Mouse (Mus musculus) ovary, postnatal 36 days (tissue): Measurements from ENCODE around the gene Prss33.
"Not testable (repeated sequence)": the region's sequence is repeated elsewhere in the genome, so short reads cannot be mapped to it uniquely, and the experiment has no call there.

Source experiments
- DNase-seq: peaks from one replicate; pipeline ENCODE4 v3.0.0; 2022; ENCODE audit warnings: low spot score, mixed read lengths

The Prss33 gene

DNA sequence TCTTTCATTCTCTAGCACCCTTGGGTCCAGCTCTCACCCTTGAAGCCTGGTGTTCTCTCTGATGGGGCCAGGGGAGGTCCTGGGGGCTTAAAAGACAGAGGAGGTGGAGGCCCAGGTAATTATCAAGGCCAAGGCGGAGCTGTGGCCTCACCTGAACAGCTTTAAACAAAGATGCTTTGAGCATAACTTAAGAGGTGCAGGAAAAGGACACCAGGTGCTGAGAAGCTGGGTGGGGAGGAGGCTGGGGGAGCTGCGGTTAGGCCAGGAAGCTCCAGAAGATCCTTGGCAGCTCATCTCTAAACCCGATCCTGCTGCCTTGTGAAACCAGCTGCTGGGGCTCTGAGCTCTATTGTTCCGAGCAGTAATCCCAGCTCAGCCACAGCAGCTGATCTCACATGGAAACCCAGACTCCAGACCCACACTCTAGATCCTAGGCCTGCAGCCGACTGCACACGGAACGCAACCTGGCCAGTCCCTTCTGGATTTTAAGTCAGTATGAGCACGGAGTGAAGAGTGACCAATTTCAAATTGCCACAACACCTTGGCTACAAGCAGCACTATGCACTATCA, at the start of gene Prss33:
Prss33 (minus strand) TSS at position 51 of the 570 bp plus-strand sequence.
- DNase-seq: no peak

DNA sequence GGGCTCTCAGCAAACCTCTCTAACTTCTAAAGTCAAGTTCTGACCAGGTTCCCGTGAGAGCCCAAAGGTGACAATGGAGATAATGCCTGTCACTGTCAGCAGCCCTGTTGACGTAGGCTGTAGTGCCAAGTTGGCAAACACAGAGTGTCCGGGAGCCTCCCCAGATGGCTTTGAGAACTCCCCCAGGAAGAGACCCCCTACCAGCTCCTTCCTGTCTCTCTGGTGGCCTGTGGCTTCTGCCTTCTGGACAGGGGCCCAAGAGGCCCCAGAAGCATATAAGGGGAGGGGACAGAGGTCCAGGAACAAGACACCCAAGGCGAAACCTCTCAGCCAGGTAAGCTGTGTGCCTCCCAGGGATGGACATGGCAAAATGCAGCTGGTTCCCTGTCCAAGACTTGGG, 44.7 kb upstream of the Prss33 start, which contains the start of the genes Dcpp1 and Dcpp2:
Dcpp1 (plus strand) TSS at position 301 of the 400 bp plus-strand sequence.
Dcpp2 (plus strand) TSS at position 305 of the 400 bp plus-strand sequence.
- not testable (repeated sequence) for DNase-seq

DNA sequence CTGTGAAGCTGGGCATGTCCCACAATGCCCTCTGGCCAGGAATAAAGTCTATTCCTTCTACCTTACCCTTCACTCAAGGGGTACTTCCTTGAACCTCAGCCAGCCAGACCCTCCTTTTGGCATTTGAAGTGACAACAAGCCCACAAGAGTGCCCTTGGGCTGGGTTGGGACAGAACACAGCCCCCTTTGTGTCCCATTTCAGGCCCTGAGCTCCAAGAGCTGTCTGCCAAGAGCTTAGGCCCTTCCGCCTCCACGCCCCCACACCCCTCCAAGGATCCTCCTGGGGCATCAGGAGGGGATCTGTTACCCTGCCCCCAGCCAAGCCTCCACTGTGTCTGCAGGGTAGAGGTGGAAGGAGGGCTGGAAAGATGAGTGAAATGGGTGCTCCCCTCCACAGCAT, 41.3 kb upstream of the Prss33 start:
- no peak for DNase-seq

DNA sequence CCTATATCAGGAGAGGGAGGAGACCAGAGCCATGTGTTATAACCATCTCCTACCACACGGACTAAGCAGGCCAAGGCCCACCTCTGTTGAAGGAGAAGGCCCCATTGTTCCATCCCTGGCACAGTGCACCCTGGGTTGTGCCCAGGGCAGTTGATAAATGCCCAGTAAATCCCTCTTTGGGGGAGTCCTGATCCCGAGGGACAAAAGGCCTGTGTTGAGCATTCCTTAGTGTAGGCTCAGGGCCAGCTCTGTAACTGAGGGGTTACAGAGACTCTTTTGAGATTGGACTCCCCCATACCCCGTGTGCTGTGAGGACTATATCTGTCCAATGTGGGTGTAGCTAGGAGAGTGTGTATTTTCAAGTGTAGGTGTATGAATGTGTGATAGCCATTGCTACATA, 40.9 kb upstream of the Prss33 start:
- DNase-seq: no peak

DNA sequence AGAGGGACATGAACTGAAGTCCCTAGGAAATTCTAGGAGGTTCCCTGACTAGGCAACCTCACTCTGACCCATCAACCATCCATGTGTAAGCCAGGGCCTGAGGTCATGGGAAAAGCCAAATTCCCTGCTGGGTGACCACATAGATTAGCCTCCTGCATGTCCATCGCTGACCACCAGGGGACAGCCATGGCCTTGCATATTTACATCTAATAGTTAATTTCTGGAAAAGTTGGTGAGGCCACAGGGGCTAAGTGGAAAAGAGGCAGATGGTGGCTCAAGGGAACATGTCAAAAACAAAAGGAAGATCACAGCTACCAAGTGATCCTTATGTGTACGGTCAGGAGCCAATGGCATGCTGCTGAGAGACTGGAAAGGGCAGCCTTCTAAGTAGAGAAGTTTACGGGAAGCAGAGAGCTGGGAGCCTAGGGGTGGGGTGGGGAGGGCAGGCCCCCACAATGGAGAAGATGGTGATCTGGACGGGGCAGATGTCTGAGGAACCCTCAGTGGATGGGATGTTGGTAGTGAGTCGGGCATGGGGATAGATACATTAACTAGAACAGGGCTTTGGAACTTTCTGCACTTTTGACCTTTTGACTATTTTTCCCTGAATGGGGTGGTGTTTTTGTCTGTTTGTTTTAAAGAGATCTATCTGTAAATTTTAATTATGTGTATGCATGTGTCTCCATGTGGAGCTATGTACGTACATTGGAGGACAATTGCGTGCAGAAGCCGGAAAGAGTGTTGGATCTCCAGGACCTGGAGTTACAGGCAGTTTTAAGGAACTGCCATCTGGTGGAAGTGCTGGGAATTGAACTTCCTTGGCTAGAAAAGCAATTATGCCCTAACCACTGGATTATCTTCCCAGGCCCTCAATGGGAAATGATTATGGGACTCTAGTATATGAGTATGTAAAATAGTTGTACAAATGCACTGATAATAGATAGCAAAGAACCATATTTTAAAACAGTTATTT, 38.3 kb upstream of the Prss33 start:
- peak; percentile 43 for DNase-seq

DNA sequence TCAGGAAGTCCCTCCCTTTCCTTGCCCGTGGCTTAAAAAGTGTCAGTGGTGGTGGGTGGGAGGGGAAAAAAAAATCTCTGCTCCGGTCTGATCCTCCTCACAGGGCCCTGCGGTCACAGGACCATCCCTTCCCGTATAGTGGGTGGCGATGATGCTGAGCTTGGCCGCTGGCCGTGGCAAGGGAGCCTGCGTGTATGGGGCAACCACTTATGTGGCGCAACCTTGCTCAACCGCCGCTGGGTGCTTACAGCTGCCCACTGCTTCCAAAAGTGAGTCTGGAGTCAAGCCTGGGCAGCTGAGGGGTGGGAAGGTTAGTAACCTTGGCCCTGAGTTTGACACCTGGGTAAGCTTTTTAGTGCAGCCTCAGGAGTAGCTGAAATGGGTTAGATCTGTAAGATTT, 32.7 kb upstream of the Prss33 start:
- no peak for DNase-seq

DNA sequence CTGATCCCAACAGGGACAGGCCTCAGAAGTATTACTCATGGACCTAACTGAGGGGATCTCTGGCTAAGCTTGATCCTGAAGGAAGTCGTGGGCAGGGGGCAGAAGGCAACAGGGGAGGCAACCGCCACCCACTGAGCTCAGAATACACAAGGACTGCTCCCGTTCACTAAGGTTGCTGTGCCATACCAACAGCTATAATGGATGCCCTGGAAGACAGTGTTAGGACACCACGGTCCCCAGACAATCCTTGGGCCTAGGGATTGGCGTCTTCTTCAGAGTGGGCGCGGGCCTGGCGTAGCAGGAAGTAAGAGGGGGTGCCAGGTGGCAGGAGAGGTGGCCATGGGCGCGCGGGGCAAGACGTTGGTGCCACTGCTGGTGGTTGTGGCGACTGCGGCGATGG, 31.9 kb upstream of the Prss33 start, which contains the start of gene Prss21:
Prss21 (plus strand) TSS at position 301 of the 400 bp plus-strand sequence.
- DNase-seq: no peak

DNA sequence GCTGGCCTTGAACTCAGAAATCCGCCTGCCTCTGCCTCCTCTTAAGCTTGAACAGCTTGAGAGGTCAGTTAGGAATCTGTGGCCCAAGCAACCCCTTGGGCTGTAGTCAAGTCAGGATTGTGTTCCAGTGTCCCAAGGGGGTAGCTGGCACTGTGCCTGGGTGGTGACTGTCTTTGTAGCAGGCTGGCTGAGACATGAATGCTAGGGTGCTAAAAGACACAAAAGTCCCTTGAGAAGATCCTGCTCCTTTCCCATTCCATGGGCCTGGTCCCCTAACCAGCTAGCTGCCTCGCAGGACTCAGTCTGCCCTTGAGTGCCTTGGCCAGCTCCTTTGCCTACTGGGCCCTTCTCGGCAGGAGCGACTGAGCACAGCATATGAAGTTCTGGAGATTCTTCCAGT, 27.1 kb upstream of the Prss33 start:
- no peak for DNase-seq

DNA sequence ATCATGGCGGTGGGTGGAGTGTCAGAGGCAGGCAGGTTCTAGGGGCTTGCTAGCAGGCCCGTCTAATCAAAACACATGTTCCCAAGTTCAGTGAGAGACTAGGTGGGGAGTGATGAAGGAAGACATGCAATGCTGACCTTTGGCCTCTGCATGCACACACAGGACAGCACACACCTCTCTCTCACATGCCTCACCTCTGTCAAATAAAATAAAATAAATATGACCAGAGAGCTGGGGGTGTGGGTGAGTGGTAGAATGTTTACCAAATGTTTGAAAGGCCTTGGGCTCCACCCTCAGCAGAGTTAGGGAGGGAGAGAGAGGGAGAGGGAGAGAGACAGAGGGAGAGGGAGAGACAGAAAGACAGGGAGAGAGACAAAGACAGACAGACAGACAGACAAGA, 22.1 kb upstream of the Prss33 start:
- no peak for DNase-seq

DNA sequence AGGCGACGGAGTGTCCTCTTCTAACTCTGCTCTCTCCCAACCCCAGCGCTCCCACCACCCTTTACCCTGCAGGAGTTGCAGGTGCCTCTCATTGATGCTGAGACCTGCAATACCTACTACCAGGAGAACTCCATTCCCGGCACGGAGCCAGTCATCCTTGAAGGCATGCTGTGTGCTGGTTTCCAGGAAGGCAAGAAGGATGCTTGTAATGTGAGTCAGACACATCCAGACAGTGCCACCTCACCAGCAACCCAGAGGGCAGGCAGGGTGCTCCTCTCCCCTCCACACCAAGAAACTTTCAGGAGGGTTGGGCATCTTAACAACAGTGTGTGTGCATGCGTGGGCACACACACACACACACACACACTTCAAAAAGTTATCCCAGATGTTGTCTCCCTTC, 21.3 kb upstream of the Prss33 start:
- no peak for DNase-seq

DNA sequence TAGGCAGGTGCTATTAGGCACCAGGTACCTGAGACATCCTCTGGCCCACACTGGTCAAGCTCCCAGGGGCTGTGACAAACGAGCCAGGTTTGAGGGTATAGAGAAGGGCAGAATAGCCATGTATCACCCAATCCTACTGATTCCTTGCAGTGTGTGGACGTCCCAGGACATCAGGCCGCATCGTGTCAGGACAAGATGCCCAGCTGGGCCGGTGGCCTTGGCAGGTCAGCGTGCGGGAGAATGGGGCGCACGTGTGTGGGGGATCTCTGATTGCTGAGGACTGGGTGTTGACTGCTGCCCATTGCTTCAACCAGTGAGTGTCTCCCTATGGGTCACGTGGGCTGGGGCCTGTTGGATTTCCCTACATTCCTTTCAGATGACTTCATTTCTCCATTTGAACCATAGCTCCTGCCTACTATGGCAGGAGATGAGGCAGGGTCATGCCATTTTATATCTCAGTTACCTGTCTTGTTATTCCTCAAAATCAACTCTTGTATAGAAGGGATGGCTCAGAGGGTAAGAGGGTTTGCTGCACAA, 18.4 kb upstream of the Prss33 start:
- DNase-seq: no peak

DNA sequence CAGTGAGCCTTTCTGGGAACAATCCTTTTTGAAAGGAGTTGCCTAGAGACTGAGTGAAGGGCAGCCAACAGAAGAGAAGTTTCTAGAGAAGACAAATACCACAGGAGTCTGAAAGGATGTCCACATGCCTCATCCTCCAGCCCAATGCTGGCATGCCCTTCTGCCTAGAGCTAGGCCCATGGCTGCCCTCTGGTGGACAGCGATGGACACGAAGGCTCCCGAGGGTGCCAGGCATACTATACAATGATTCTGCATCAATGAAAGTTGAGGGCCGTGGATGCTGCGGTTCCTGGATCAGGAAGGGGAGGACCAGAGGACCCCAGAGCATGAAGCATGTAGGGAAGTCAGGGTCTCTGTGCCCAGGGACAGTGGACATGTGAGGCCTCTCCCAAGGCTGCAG, 17.4 kb upstream of the Prss33 start:
- peak; percentile 50 for DNase-seq

DNA sequence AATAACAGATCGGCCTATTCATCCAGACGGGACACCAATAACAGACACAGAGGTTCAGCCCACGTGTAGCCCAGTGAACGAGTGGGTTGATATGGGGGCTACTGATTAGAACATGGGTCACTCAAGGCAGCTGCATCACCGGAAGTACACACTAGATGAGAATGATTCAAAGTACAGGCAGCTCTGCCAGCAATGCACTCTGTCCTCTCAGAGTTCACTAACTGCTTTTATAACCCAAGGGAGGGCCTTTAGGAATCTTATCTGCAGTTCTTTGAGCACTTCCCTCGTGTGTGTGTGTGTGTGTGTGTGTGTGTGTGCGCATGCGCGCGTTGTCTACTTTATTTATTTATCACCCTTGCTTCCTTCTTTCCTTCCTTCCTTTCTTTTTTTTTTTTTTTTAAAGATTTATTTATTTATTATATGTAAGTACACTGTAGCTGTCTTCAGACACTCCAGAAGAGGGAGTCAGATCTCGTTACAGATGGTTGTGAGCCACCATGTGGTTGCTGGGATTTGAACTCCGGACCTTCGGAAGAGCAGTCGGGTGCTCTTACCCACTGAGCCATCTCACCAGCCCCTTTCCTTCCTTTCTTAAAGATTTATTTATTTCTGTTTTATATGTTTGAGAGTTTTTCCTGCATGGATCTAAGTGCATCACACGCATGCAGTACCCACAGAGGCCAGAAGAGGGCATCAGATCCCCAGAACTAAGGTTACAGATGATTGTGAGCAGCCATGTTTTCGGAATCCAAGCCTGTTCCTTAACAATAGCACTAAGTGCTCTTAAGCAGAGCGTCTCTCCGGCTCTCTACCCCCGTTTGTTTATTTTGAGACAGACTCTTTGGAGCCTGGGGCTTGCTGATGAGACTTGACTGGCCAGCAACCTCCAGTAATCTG, 15.2 kb upstream of the Prss33 start:
- DNase-seq: peak; percentile 48

DNA sequence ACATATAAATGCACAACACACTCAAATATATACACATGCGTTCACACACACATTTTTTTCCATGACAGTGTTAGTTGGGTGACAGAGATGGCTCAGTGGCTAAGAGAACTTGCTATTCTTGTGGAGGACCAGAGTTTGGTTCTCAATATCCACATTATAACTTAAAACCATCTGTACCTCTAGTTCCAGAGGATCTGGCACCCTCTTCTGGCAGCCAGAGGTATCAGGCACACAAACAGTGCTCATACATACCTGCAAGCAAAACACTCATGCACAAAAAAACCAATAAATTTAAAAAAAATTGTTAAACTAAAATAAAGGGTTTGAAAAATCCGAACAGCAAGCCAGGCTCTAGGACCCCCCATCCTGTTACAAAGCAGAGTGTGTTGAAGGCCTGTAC, 14.2 kb upstream of the Prss33 start:
- no peak for DNase-seq

DNA sequence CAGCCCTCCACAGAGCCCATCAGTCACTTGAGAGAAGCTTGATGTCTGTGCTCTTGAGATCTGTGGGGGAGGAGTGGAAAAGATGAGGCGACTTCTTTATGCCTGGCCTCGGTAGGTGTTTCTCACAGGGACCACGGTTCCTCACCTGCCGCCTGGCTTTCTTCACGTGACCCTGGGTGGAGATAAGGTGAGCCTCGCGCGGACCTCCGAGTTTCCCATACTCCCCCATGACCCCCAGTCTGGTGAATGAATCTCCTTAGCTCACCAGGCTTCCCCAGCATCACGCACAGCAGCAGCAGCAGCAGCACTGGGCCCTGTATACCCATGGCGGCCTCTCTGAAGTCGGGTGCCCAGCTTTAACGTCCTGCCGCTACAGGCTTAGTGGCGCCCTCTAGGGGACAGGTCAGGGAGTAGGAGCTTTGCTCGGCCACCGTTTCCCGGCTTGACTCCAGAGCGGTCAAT, 8.0 kb upstream of the Prss33 start, which contains the start of the genes Prss32 and Prss41:
Prss32 (plus strand) TSS at position 44 of the 462 bp plus-strand sequence.
Prss41 (minus strand) TSS at position 361 of the 462 bp plus-strand sequence.
- DNase-seq: peak; percentile 49

DNA sequence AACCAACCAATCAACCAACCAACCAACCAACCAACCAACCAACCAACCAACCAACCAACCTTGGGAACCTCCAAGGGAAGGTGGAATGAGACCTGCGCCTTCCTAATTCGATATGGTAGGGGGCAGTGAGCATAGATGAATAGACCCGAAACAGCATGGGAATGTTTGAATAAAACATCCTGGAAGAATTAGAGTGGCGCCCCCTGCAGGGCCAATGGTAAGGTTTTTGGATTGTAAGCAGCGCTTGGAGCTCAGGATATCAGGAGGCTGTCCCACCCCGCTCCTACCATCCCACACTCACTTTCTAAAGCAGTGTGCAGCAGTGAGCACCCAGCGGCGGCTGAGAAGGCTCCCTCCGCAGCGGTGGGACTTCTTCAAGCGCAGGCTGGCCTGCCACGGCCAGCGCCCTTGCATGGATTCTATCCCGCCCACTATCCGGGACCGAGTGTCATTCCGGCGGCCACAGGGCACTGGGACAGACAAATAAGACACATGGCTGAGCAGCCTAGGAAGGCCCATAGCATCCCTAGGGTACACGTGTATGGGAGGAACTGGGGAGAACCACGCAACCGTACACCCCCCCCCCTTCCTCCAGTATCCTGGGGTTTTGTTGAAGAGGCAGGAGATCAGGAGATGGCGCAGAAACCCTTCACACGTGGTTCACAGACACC, 7.4 kb upstream of the Prss33 start:
- no peak for DNase-seq

DNA sequence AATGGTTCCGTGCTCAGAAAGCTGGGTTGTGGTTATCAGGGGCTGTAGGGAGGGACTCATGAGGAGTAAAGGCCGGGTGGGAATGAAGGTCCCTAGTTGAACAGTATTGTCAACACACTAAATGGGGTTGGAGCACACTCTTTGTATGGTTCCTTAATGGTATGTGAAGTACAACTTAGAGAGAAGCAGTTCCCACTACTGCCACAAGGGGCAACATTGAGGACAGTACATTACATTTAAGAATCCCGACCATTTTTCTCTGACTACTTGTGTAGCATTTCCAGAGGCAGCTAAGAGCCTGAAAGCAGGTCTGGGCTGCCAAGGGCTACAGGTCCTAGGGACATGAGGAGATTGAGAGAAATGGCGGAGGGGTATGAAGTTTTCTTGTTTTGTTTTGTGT, 5.3 kb upstream of the Prss33 start:
- no peak for DNase-seq

DNA sequence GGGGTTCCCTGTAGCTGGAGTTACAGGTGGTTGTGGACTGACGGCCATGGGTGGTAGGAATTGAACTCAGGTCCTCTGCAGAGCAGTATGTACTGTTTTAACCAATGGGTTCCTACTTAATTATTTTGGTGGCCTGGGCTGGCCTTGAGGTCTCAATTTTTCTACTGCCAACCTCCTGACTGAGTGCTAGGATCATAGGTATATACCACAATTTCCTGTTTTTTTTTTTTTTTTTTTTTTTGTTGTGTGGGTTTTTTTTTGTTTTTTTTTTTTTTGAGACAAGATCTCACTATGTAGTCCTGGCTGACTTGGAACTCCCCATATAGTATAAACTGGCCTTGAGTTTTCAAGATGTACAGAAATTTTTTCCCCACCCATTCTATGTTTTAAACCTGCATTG, 4.7 kb downstream of the Prss33 start:
- no peak for DNase-seq

DNA sequence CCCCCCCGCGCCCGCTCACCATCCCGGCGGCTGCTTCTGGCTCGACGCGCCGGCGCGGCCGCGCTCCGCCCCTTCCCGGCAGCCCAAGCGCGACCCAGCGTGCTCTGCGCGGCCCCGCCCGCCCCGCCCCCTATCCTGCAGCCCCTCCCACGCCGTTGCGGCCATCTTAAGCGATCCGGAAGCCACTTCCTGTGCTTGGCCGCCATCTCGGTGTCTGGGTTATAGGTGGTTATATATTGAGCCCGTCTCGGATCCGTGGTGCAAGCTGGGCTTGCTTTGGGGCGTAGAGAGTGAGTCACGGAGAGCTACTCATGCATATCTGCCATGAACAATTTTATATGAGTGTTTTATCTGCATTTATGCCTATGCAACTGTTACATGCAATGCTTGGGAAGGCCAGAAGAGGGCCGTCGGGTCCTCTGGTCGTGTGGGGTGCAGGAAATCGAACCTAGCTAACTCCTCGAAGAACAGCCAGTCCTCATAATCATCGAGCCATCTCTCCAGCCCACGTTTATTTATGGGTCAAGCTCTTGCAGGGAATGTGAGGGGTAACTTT, 6.7 kb downstream of the Prss33 start, which contains the start of gene Elob:
Elob (minus strand) TSS at position 73 of the 556 bp plus-strand sequence.
- peak; percentile 83 for DNase-seq

DNA sequence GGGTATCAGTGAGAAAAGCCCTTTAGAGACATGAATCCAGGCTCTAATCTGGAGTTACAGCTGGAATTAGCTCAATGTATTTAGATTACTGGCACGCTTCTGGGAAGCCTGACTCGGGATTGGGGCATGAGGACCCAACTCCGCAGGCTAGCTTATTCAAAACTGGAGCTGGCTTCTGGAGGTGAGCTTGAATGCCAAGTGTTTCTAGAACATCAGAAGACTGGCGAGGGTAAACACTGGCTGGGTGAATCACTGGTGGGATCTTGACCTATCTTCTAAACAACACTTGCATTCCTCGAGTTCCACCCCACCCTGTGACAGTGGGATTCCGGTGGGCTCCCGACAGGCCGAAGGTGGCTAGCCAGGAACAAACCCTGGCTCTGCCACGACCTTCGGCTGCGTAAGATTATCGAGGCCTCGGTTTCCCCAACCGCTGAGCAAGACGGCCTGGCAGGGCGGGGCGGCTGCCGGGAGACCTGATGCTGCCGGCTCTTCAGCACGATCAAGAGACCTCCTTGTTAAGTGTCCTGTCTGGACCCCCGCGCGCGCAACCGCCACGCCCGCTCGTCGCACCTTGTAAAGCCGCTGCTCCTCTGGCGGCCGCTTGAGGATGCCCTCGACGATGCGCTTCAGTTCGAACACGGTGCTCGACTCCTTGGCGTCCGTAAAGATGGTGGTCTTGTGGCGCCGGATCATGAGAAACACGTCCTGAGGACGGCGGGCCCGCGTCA, 7.4 kb downstream of the Prss33 start:
- DNase-seq: peak; percentile 58
